21 mouse cellular contexts compared by ENCODE assay signal in the genomic region with DNA sequence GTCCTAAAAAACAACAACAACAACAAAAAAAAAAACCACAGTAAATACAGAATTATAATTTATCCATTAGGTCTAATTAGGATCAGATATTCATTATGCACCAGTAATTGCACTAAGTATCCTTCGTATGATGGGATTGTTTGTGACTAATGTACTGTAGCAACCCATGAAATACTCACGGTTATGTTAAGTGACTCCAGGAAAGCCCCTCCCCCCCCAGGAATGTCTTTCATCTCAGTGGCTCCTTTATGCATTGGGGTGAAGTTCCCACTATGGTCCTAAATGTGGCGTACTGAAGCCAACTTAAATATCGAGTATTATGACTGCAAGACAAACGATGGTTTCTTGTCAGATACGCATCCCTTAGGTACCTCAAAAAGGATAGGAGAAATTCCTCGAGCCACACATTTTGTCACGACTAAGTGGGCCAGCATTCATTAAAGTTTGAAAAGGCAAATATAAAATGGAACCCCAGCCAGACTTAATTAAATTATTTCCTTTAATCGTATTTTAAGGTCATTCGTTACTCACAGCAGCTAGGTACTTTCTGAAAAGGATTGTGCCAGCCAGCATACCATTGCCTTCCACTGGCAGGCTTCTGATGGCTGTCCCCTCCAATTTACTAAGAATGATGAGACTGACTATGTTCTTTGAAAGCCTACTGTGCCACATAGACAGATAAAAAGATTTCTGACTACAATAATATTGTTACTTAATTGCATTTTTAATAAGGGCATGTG.
DNase-seq lines count a peak whose midpoint lies in the region; ATAC-seq and TF ChIP-seq lines count a peak whose summit lies in the region.
"Had no signal": no experiment of that assay in that cellular context is flagged by ENCODE, and none has a peak within 500 bp of the region (broad histone marks: within the 10 kb centered on the region; RNA-seq: fewer than 3 reads in every experiment).

No protein-coding gene starts in this region.

- H3K27ac ChIP-seq in embryonic facial prominence, embryonic 11.5 days (replicated peaks; ENCODE audit: low read depth, low read length), result no peak overlapping the region
- H3K27ac ChIP-seq in embryonic facial prominence, embryonic 10.5 days (replicated peaks), result no peak overlapping the region
- H3K27ac ChIP-seq in midbrain, embryonic 13.5 days, result 0 out of 2 replicates have a peak overlapping the region, but pooled peaks have one; percentile 19
- H3K27ac ChIP-seq in midbrain, postnatal 0 days (ENCODE audit: low read depth, low read length), result no peak overlapping the region
- H3K27ac ChIP-seq in forebrain, embryonic 11.5 days (ENCODE audit: low read depth, low read length), result peak overlapping the region; percentile 31; the same call in 1 of the 2 replicates
- peak overlapping the region; percentile 46 for H3K27ac ChIP-seq in neural tube, embryonic 13.5 days (replicated peaks)
- H3K27ac ChIP-seq: heart, embryonic 10.5 days; hindbrain, embryonic 15.5 days had no signal

- no peaks in the 10 kb centered on the region for H3K9me3 ChIP-seq in embryonic facial prominence, embryonic 11.5 days (replicated peaks; ENCODE audit: control insufficient read depth, low read length)
- H3K9me3 ChIP-seq in embryonic facial prominence, embryonic 10.5 days, result no peaks in the 10 kb centered on the region
- H3K9me3 ChIP-seq in midbrain, embryonic 13.5 days, result no peaks in the 10 kb centered on the region
- no peaks in the 10 kb centered on the region for H3K9me3 ChIP-seq in midbrain, postnatal 0 days (ENCODE audit: low read length)
- no peaks in the 10 kb centered on the region for H3K9me3 ChIP-seq in forebrain, embryonic 11.5 days (ENCODE audit: control insufficient read depth, low read length)
- no peaks in the 10 kb centered on the region for H3K9me3 ChIP-seq in neural tube, embryonic 13.5 days
- H3K9me3 ChIP-seq: heart, embryonic 10.5 days; hindbrain, embryonic 15.5 days had no signal

- H3K36me3 ChIP-seq in embryonic facial prominence, embryonic 11.5 days (replicated peaks; ENCODE audit: control insufficient read depth, insufficient read depth, low read depth, low read length), result no peaks in the 10 kb centered on the region
- H3K36me3 ChIP-seq in embryonic facial prominence, embryonic 10.5 days (replicated peaks), result no peaks in the 10 kb centered on the region
- H3K36me3 ChIP-seq in midbrain, embryonic 13.5 days, result no peaks in the 10 kb centered on the region
- no peaks in the 10 kb centered on the region for H3K36me3 ChIP-seq in midbrain, postnatal 0 days (ENCODE audit: insufficient read depth, low read length)
- H3K36me3 ChIP-seq in forebrain, embryonic 11.5 days (ENCODE audit: control insufficient read depth, insufficient read depth, low read length), result no peaks in the 10 kb centered on the region
- H3K36me3 ChIP-seq in neural tube, embryonic 13.5 days, result no peaks in the 10 kb centered on the region
- H3K36me3 ChIP-seq: hindbrain, embryonic 15.5 days had no signal

- DNase-seq in embryonic facial prominence, embryonic 11.5 days (ENCODE audit: low spot score), result peak; percentile 37
- DNase-seq in embryonic facial prominence, embryonic 10.5 days (ENCODE audit: low spot score), result no peak
- DNase-seq in midbrain, postnatal 0 days (ENCODE audit: low spot score), result no peak
- no peak for DNase-seq in forebrain, embryonic 11.5 days (ENCODE audit: low spot score)
- no peak for DNase-seq in right cerebral cortex, postnatal 36 days (ENCODE audit: low spot score in 2 of 2)
- no peak for DNase-seq in lung, postnatal 4 days
- DNase-seq: adrenal gland, postnatal 10 days; cerebellum, adult 11-12 months; cerebellum, postnatal 36 days; gastrocnemius, postnatal 14 days; heart, postnatal 14 days; kidney, adult 11 months; kidney, postnatal 25 days; layer of hippocampus, adult 9-11 months; right cerebral cortex, adult 18-20 months; thymus, adult 18-20 months had no signal

- no peak overlapping the region for H3K4me3 ChIP-seq in embryonic facial prominence, embryonic 11.5 days (ENCODE audit: low read depth, low read length)
- H3K4me3 ChIP-seq in embryonic facial prominence, embryonic 10.5 days, result no peak overlapping the region
- no peak overlapping the region for H3K4me3 ChIP-seq in midbrain, embryonic 13.5 days (replicated peaks)
- H3K4me3 ChIP-seq in midbrain, postnatal 0 days (ENCODE audit: low read depth, low read length), result no peak overlapping the region
- H3K4me3 ChIP-seq in forebrain, embryonic 11.5 days (ENCODE audit: low read depth, low read length), result no peak overlapping the region
- no peak overlapping the region for H3K4me3 ChIP-seq in neural tube, embryonic 13.5 days
- H3K4me3 ChIP-seq: heart, embryonic 10.5 days; hindbrain, embryonic 15.5 days had no signal

- no peak for ATAC-seq in embryonic facial prominence, embryonic 11.5 days (replicated peaks; ENCODE audit: insufficient number of reproducible peaks, low FRiP score, low TSS enrichment, low read depth)
- ATAC-seq in midbrain, embryonic 13.5 days, result 0 out of 2 replicates have a peak, but pooled peaks have one; percentile 44
- no peak for ATAC-seq in midbrain, postnatal 0 days (ENCODE audit: low FRiP score)
- ATAC-seq in forebrain, embryonic 11.5 days (replicated peaks; ENCODE audit: low FRiP score), result peak; percentile 73; the same call in 1 of the 2 replicates
- no peak for ATAC-seq in neural tube, embryonic 13.5 days (ENCODE audit: low read depth)

- H3K27me3 ChIP-seq in embryonic facial prominence, embryonic 11.5 days (ENCODE audit: control insufficient read depth, insufficient read depth, low read length), result no peaks in the 10 kb centered on the region
- H3K27me3 ChIP-seq in embryonic facial prominence, embryonic 10.5 days (replicated peaks; ENCODE audit: low read depth, poor library complexity, severe bottlenecking), result no peaks in the 10 kb centered on the region
- no peaks in the 10 kb centered on the region for H3K27me3 ChIP-seq in midbrain, embryonic 13.5 days
- no peaks in the 10 kb centered on the region for H3K27me3 ChIP-seq in midbrain, postnatal 0 days (ENCODE audit: insufficient read depth, low read length)
- no peaks in the 10 kb centered on the region for H3K27me3 ChIP-seq in forebrain, embryonic 11.5 days (ENCODE audit: control insufficient read depth, insufficient read depth, low read length)
- no peaks in the 10 kb centered on the region for H3K27me3 ChIP-seq in neural tube, embryonic 13.5 days
- H3K27me3 ChIP-seq: CH12.LX; hindbrain, embryonic 15.5 days had no signal

- no peak for TF ChIP-seq CTCF in midbrain, postnatal 0 days (IDR thresholded peaks at IDR 0.05)

- 57% methylated on average over 10 of the region's 10 CpGs for WGBS in embryonic facial prominence, embryonic 11.5 days
- 56% methylated on average over 10 of the region's 10 CpGs for WGBS in embryonic facial prominence, embryonic 10.5 days
- WGBS in midbrain, embryonic 13.5 days, result 40% methylated on average over 10 of the region's 10 CpGs
- 38% methylated on average over 10 of the region's 10 CpGs for WGBS in midbrain, postnatal 0 days
- WGBS in forebrain, embryonic 11.5 days, result 36% methylated on average over 10 of the region's 10 CpGs
- 25% methylated on average over 10 of the region's 10 CpGs for WGBS in neural tube, embryonic 13.5 days

- H3K4me2 ChIP-seq in embryonic facial prominence, embryonic 11.5 days (ENCODE audit: low read depth, low read length), result no peak overlapping the region
- no peak overlapping the region for H3K4me2 ChIP-seq in midbrain, embryonic 13.5 days (replicated peaks)
- H3K4me2 ChIP-seq in midbrain, postnatal 0 days (ENCODE audit: low read depth, low read length, poor library complexity, severe bottlenecking), result no peak overlapping the region
- no peak overlapping the region for H3K4me2 ChIP-seq in forebrain, embryonic 11.5 days (ENCODE audit: low read depth, low read length, severe bottlenecking)
- no peak overlapping the region for H3K4me2 ChIP-seq in neural tube, embryonic 13.5 days
- H3K4me2 ChIP-seq: hindbrain, embryonic 15.5 days had no signal

- H3K9ac ChIP-seq in embryonic facial prominence, embryonic 11.5 days (replicated peaks; ENCODE audit: low read length), result no peak overlapping the region
- no peak overlapping the region for H3K9ac ChIP-seq in midbrain, embryonic 13.5 days (replicated peaks)
- no peak overlapping the region for H3K9ac ChIP-seq in midbrain, postnatal 0 days (replicated peaks; ENCODE audit: low read length, poor library complexity, severe bottlenecking)
- H3K9ac ChIP-seq in forebrain, embryonic 11.5 days (ENCODE audit: low read length), result no peak overlapping the region
- H3K9ac ChIP-seq in neural tube, embryonic 13.5 days, result no peak overlapping the region
- H3K9ac ChIP-seq: hindbrain, embryonic 15.5 days had no signal

- no peaks in the 10 kb centered on the region for H3K4me1 ChIP-seq in embryonic facial prominence, embryonic 11.5 days (ENCODE audit: control insufficient read depth, insufficient read depth, low read length)
- peaks cover 11% of the 10 kb centered on the region for H3K4me1 ChIP-seq in embryonic facial prominence, embryonic 10.5 days
- peaks cover 23% of the 10 kb centered on the region for H3K4me1 ChIP-seq in midbrain, embryonic 13.5 days (replicated peaks)
- H3K4me1 ChIP-seq in midbrain, postnatal 0 days (ENCODE audit: insufficient read depth, low read length), result no peaks in the 10 kb centered on the region
- H3K4me1 ChIP-seq in forebrain, embryonic 11.5 days (replicated peaks; ENCODE audit: control insufficient read depth, insufficient read depth, low read length), result 0 out of 2 replicates have a peak, but pooled peaks cover 4% of the 10 kb centered on the region
- peaks cover 40% of the 10 kb centered on the region for H3K4me1 ChIP-seq in neural tube, embryonic 13.5 days (replicated peaks)

Comparison
In these comparisons a context has a peak if more than half of its experiments do, and no peak if none do; other contexts are left out.
1. ATAC-seq: peak in midbrain, embryonic 13.5 days (single experiment) and forebrain, embryonic 11.5 days (single experiment); none in embryonic facial prominence, embryonic 11.5 days (single experiment), midbrain, postnatal 0 days (single experiment) and neural tube, embryonic 13.5 days (single experiment).
2. H3K27ac ChIP-seq: peak in midbrain, embryonic 13.5 days (single experiment), forebrain, embryonic 11.5 days (single experiment) and neural tube, embryonic 13.5 days (single experiment); none in embryonic facial prominence, embryonic 11.5 days (single experiment), embryonic facial prominence, embryonic 10.5 days (single experiment) and midbrain, postnatal 0 days (single experiment).